Mouse (Mus musculus) liver, adult (tissue): ENCODE results near the gene Stra6.

Experiments
- GATA4 ChIP-seq: IDR thresholded peaks from 2 replicates; pipeline ENCODE4 v1.6.1; 2014; ENCODE audit warnings: mild to moderate bottlenecking, low read length; ENCODE audit not compliant: insufficient replicate concordance

Gene Stra6

GRCm38 (mm10) chr9:58063531-58063930 is at the start of gene Stra6:
Stra6 (plus strand) TSS chr9:58063788.
- TF ChIP-seq GATA4: no peak

DNA sequence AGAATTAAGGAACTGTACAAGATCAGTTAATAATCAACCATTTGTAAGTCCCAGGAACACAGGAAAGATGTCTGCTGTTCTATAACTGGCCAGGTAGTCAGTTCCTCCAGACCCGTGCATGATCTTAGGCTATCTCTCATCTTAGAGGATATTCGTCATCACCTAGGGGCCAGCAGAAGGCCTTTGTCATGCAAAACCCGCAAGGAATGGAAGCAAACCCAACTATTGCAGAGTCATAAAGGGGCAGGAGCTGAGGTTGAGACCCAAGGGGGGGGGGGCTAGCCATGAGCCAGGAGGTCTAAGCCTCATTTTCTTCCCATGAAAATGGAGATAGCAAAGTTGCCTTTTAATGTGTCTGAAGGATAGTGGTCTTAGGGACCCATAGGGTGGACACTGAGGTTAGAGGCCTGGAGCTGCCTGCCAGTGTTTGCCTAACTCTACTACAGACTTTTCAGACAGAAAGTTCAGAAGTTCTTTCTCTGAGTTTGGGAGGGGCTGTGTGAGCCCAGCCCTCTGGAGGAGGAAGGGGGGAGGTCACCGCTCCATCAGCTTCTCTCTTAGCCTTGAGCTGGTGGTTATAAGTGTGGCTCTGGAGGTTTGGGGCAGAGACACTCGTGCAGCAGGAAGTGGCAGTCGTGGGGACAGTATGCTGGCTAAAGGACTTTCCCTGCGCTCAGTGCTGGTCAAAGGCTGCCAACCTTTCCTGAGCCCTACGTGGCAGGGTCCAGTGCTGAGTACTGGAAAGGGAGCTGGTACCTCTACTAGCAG is 49.0 kb upstream of the Stra6 start:
- no peak for TF ChIP-seq GATA4

DNA sequence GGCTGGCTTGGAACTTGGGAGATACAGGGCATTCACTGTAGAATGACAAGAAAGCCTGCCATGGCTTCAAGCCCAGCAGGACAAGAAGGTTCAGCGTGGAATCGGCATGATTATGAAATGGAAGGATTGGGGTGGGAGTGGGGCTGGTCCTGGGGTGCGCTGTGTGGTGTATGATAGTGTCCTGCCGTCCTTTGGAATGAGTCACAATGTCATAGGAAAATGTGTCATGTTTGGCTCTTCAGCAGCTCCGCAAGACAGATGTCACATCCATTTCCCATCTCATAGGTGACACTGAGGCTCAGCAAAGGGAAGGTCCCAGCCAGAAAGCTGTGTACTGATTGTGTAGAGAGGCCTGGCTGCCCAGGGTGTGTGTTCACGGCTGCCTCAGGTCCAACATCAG is 47.7 kb upstream of the Stra6 start:
- no peak for TF ChIP-seq GATA4

DNA sequence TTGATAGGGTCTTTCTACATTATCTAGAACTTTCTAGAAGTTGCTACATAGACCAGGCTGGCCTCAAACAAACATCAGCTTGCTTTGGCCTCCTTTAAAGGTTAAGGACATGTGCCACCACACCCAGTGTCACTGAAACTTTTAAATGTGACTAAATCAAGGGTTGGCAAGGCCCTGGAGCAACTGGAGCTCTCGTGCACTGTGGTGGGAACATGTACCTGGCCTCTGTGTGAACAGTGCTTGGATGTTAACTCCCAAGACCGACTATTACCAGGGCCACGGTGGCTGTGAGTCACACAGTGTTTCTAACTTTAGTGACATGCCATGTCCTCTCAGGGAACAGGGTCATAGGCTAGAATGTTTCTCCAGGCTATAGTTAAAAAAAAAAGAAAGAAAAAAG is 46.6 kb upstream of the Stra6 start:
- no peak for TF ChIP-seq GATA4

- TF ChIP-seq GATA4: no peak
These were observed 45.2 kb upstream of the Stra6 start for GRCm38 (mm10) chr9:58018385-58018784.

DNA sequence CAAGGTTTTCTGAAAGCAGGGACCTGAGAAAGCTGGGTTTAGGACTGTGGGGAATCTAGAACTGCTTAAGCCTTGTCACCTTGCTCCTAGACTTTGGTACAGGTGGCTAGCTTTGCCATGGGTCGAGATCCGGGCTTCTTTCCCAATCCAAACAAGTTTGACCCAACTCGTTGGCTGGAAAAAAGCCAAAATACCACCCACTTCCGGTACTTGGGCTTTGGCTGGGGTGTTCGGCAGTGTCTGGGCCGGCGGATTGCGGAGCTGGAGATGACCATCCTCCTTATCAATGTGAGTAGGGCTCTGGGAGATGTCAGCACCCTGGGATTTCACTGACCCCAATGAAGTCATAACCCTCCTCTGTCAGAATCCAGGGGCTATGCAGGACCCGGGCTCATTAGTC is 37.6 kb upstream of the Stra6 start:
- no peak for TF ChIP-seq GATA4

DNA sequence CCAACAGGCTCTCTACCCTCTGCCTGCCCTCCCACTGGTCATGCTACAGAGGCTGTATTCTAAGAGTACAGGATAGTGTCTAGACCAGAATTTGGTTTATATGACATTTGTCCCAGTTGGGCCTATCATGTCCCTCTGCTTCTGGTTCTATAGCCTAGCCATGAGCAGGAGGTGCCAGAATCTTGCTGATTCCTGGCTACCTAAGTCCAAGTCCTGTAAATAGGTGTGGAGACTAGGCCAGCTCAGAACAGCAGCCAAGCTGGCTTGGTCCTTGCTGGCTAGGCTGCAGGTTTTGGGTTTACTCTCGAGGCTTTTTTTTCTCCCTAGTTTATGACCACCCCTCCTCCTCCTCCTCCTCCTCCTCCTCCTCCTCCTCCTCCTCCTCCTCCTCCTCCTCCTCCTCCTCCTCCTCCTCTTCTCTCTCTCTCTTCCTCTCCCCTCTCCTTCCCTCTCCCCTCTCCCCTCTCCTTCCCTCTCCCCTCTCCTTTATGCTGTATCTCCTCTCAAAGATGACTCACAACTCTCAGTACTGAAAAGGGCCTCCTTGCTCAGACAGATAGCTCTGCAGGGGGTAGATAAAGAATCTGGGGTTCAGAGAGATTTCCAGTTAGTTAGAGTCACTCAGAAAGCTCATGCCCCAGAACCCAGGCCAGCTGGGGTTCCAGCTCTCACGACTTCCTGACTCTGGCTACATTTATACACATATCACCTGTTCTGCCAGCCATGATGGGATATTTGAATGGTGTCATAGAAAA is 36.0 kb upstream of the Stra6 start:
- TF ChIP-seq GATA4: no peak

DNA sequence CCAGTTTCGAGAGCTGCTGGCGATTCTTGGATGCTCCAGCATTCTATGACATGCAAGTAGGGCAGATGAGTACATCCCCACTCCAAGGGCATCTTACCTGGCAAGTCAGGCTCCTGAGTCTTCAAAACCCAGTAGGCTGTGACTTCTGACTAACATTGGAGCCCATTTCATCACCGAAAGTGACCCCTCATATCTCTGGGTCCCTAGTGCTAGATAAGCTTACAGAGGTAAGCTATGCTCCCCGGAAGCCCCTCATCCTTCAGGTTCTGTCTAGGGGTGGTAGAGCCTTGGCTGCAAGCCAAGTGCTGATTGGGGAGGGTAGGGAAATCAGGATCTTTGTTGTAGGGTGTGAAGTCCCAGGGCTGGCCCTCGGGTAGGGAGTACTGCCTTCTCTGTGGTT is 34.7 kb upstream of the Stra6 start:
- TF ChIP-seq GATA4: no peak

- no peak for TF ChIP-seq GATA4
These were observed 34.0 kb upstream of the Stra6 start for GRCm38 (mm10) chr9:58029635-58030034.

- TF ChIP-seq GATA4: no peak
These were observed 31.7 kb upstream of the Stra6 start for GRCm38 (mm10) chr9:58031895-58032294.

- no peak for TF ChIP-seq GATA4
These were observed 28.1 kb upstream of the Stra6 start for GRCm38 (mm10) chr9:58035519-58035918.

DNA sequence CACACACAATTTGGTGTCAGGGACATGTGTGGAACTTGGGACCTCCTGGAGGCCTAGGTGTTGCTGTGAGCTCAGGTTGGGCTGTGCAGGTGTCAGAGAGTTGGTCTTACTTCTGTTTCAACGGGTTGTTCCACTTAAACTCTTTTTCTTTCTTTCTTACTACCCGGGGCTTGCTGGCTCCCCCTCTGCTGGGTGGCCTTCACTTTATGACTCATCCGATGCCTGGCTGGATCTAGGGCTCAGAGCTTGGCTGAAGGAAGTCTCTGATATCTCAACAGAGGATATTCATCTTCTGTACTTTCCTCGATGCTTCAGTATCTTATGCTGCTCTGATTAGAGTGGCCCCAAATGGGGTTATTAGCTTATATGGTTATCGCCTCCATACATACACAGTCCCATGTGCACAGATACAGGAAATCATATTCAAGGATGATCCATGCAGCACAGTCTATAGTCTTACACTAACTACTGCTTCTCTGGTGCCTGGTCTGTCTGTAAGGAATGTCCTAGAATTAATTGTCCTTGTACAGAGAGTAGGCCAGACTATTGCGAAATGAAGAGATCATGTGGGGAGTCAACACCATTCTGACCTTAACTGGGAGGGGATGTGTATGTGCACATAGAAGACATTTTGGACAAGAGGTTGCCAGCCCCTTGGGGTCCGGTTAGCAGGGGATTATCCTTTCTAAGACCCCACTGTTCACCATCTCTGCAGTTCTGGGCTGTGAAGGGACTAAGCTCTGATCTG is 27.5 kb upstream of the Stra6 start:
- TF ChIP-seq GATA4: no peak

- TF ChIP-seq GATA4: no peak
These were observed 26.6 kb upstream of the Stra6 start for GRCm38 (mm10) chr9:58036961-58037360.

DNA sequence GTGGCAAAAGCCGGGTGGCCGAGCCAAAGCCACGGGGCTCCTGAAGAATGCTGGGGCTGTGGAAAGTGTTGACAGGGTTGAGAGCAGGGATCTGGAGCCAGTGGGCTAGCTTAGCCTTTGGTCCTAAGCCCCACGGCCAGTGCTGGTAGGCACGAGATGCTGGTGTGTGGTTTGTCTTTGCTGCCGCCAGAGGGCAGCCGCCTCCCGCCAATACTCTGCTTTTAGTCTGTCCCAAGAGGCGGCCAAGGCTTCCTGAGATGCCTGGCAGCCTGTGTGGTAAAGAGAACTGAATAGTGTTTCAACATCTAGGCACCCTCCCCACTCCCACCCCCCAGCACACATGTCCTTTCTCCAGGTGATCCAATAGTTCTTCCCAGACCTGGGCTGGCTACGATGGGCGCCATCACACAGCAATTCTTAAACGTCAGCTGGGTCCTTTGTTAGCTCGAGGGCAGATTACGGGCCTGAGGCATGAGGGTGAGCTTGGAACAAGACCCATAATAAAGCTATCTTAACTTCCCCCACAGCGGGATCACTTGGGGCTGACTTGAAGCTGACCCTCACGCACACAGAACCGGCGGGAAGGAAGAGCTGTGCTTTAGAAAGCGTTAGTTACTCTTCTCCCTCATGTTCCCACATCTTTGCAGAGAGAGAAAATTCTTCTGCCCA is 25.0 kb upstream of the Stra6 start:
- no peak for TF ChIP-seq GATA4

- TF ChIP-seq GATA4: no peak
These were observed 22.6 kb upstream of the Stra6 start for GRCm38 (mm10) chr9:58040977-58041376.
